Mouse (Mus musculus): Measurements from ENCODE around the gene Gpr84. TPM values are rescaled to one million over a fixed set of nuclear protein-coding genes. Genes with fewer than 3 reads are reported as not detected.

The Gpr84 gene
- not detected in 2 replicates for polyA plus RNA-seq (2012; ENCODE audit: insufficient read depth, insufficient read length, missing spikeins)

DNA sequence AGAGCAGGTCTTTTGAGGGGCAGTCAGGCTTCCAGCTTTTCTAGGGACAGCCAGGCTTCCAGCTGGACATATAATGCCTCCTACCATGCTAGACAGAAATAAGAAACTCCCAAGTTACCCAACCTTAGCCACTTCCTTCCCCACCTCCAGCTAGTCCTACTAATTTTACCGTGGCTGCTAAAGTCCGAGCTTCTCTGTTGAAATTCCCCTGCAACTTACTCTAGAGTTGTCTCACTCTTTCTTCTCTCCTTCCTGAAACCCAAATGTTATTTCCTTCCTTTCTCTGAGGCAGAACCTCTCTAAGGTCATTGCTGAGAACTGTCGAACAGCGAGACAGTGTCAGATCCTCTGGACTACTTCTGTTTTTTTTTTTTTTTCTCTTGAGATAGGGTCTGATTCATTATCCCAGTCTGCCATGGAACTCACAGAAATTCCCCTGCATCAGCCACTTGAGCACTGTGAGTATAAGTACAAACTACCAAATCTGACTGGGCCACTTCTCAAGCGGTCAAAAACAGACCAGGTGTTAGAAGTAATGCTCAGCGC lies at the start of gene Gpr84:
Gpr84 (minus strand) TSS at position 248 of the 546 bp plus-strand sequence.
- no peak within 1 kb of the TSS for H3K27ac ChIP-seq (replicated peaks; ENCODE audit: low read depth, low read length)
- H3K4me3 ChIP-seq (ENCODE audit: insufficient read depth, low read depth, low read length) = no peak within 1 kb of the TSS
- H3K4me1 ChIP-seq (ENCODE audit: control insufficient read depth, insufficient read depth, insufficient read length, low read length) = no peaks in the 10 kb centered on the region; the same call in 1 of the 2 replicates

GRCm38 (mm10) chr15:103359869-103360602 lies 49.6 kb upstream of the Gpr84 start:
- Histone ChIP-seq H3K4me3 (ENCODE audit: insufficient read depth, low read depth, low read length) (no peak overlapping the region), H3K4me1 (ENCODE audit: control insufficient read depth, insufficient read depth, insufficient read length, low read length) (peaks cover 28% of the 10 kb centered on the region), H3K27ac (replicated peaks; ENCODE audit: low read depth, low read length) (no peak overlapping the region)

- no peak overlapping the region for H3K4me3 ChIP-seq (ENCODE audit: insufficient read depth, low read depth, low read length)
- peaks cover 24% of the 10 kb centered on the region for H3K4me1 ChIP-seq (ENCODE audit: control insufficient read depth, insufficient read depth, insufficient read length, low read length)
- H3K27ac ChIP-seq (replicated peaks; ENCODE audit: low read depth, low read length) = no peak overlapping the region
These were observed 48.7 kb upstream of the Gpr84 start for GRCm38 (mm10) chr15:103359122-103359510.

GRCm38 (mm10) chr15:103358278-103359121 lies 48.1 kb upstream of the Gpr84 start:
- peaks cover 23% of the 10 kb centered on the region for H3K4me1 ChIP-seq (ENCODE audit: control insufficient read depth, insufficient read depth, insufficient read length, low read length)
- H3K4me3 ChIP-seq (ENCODE audit: insufficient read depth, low read depth, low read length) = no peak overlapping the region
- H3K27ac ChIP-seq (replicated peaks; ENCODE audit: low read depth, low read length) = peak overlapping the region; percentile 31

DNA sequence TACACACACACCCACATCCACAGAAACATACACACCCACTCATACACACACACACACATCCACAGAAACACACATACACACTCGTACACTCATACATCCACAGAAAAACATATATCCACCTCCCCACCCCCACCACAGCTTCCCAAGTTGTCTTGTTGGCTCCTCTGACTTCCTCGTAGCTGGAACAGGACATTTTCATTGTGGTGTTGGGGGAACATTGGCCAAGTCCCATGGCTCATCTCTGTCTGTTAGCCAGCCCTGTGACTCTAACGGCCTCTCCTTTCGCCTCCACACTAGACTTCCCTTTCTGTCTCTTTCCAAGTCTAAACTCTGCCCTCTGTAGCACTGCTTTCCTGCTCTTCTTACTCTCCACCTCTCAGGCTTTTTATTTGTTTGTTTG lies 47.4 kb upstream of the Gpr84 start:
- H3K4me1 ChIP-seq (ENCODE audit: control insufficient read depth, insufficient read depth, insufficient read length, low read length) = peaks cover 23% of the 10 kb centered on the region
- peak overlapping the region; percentile 31 for H3K27ac ChIP-seq (replicated peaks; ENCODE audit: low read depth, low read length)
- no peak overlapping the region for H3K4me3 ChIP-seq (ENCODE audit: insufficient read depth, low read depth, low read length)

- no peak overlapping the region for H3K4me3 ChIP-seq (ENCODE audit: insufficient read depth, low read depth, low read length)
- H3K27ac ChIP-seq (replicated peaks; ENCODE audit: low read depth, low read length) = no peak overlapping the region
- H3K4me1 ChIP-seq (ENCODE audit: control insufficient read depth, insufficient read depth, insufficient read length, low read length) = peaks cover 18% of the 10 kb centered on the region
These were observed 45.7 kb upstream of the Gpr84 start for GRCm38 (mm10) chr15:103356130-103356529.

- Histone ChIP-seq H3K27ac (replicated peaks; ENCODE audit: low read depth, low read length) (no peak overlapping the region), H3K4me1 (ENCODE audit: control insufficient read depth, insufficient read depth, insufficient read length, low read length) (peaks cover 18% of the 10 kb centered on the region), H3K4me3 (ENCODE audit: insufficient read depth, low read depth, low read length) (no peak overlapping the region)
These were observed 45.0 kb upstream of the Gpr84 start for GRCm38 (mm10) chr15:103355420-103355819.

DNA sequence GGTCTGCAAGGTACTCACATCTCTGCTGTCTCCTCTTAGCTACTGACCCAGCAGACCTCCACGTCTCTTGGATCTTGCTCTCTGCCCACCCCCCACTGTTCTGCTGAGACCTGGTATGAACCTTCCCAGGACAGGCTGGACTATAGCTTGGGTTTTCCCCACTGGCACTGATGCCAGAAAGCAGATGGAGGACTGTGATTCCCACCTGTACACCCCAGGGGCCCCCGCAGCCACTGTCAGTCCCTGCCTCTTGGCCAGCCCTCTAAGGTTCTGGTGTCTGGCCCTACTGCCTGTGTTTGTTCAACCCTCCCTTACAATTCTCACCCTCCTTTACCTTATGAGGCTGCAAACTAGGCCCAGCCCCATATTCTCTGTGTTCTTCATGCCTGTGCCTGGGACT lies 44.3 kb upstream of the Gpr84 start:
- Histone ChIP-seq H3K4me1 (ENCODE audit: control insufficient read depth, insufficient read depth, insufficient read length, low read length) (peaks cover 18% of the 10 kb centered on the region), H3K27ac (replicated peaks; ENCODE audit: low read depth, low read length) (no peak overlapping the region), H3K4me3 (ENCODE audit: insufficient read depth, low read depth, low read length) (no peak overlapping the region)

GRCm38 (mm10) chr15:103353511-103354256 lies 43.3 kb upstream of the Gpr84 start:
- no peak overlapping the region for H3K4me3 ChIP-seq (ENCODE audit: insufficient read depth, low read depth, low read length)
- H3K4me1 ChIP-seq (ENCODE audit: control insufficient read depth, insufficient read depth, insufficient read length, low read length) = peaks cover 10% of the 10 kb centered on the region
- H3K27ac ChIP-seq (replicated peaks; ENCODE audit: low read depth, low read length) = no peak overlapping the region

- Histone ChIP-seq H3K27ac (replicated peaks; ENCODE audit: low read depth, low read length) (no peak overlapping the region), H3K4me3 (ENCODE audit: insufficient read depth, low read depth, low read length) (no peak overlapping the region), H3K4me1 (ENCODE audit: control insufficient read depth, insufficient read depth, insufficient read length, low read length) (peaks cover 2% of the 10 kb centered on the region; the same call in 1 of the 2 replicates)
These were observed 42.4 kb upstream of the Gpr84 start for GRCm38 (mm10) chr15:103352856-103353255.

GRCm38 (mm10) chr15:103347275-103347684 lies 36.9 kb upstream of the Gpr84 start:
- Histone ChIP-seq H3K4me1 (ENCODE audit: control insufficient read depth, insufficient read depth, insufficient read length, low read length) (no peaks in the 10 kb centered on the region), H3K27ac (replicated peaks; ENCODE audit: low read depth, low read length) (no peak overlapping the region), H3K4me3 (ENCODE audit: insufficient read depth, low read depth, low read length) (no peak overlapping the region)

DNA sequence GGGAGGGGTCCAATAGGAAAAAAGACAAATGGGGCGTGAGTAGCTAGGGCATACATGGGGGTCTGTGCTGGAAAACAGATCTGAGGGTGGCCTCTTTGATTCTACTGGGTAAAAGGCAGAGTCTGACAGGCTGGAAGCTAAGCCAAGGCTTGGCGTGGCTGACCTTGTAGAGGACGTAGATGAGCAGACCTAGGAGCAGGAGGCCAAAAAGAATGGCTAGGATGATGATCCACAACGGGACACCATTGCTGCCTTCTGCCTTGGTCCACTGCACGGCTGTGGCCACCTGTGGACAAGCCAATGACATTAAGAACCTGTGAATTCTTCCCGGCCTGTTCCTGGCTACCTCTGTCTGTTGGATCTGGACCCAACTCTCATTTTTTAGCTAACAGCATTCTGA lies 35.4 kb upstream of the Gpr84 start:
- Histone ChIP-seq H3K4me1 (ENCODE audit: control insufficient read depth, insufficient read depth, insufficient read length, low read length) (no peaks in the 10 kb centered on the region), H3K4me3 (ENCODE audit: insufficient read depth, low read depth, low read length) (no peak overlapping the region), H3K27ac (replicated peaks; ENCODE audit: low read depth, low read length) (no peak overlapping the region)

DNA sequence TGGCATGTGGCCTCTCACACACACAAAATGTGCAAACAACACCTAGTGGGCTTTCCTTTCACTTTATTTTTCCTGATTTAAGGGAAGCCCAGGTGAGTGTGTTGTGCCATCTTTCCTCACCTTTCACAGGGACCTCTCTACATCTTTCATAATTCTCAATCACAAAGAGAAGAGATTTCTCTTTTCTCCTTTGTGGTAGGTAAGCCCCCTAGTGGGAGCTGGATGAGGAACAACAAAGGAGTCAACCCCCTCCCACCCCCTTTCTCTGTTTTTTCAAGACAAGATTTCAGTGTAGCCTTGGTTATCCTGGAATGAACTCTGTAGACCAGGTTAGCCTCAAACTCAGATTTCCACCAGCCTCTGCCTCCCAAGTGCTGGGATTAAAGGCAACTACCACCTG lies 33.1 kb upstream of the Gpr84 start:
- no peak overlapping the region for H3K4me3 ChIP-seq (ENCODE audit: insufficient read depth, low read depth, low read length)
- H3K4me1 ChIP-seq (ENCODE audit: control insufficient read depth, insufficient read depth, insufficient read length, low read length) = no peaks in the 10 kb centered on the region

GRCm38 (mm10) chr15:103343008-103343407 lies 32.6 kb upstream of the Gpr84 start:
- H3K4me3 ChIP-seq (ENCODE audit: insufficient read depth, low read depth, low read length) = no peak overlapping the region
- no peaks in the 10 kb centered on the region for H3K4me1 ChIP-seq (ENCODE audit: control insufficient read depth, insufficient read depth, insufficient read length, low read length)
- no peak overlapping the region for H3K27ac ChIP-seq (replicated peaks; ENCODE audit: low read depth, low read length)

More for the DNA sequence above, 33.1 kb upstream of the Gpr84 start:
- no peak overlapping the region for H3K27ac ChIP-seq (replicated peaks; ENCODE audit: low read depth, low read length)

DNA sequence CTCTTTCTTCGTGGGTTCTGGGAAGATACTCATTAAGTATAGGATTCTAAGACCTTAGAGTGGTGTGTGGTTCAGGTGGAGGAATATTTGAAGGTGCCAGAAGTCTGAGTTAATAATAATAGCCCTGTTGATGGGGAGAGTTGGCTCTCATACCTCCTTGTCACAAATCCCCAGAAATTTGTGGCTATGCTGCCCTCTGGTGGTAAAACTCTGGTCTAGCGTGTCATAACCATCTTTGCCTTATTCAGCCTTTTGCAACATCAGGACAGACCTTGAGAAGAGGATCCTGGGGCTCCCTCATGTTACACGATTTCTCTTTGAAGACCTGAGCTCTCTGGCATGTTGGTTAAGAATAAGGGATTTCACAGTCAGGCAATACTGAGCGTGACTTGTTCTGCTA lies 32.0 kb upstream of the Gpr84 start:
- no peak overlapping the region for H3K4me3 ChIP-seq (ENCODE audit: insufficient read depth, low read depth, low read length)
- no peaks in the 10 kb centered on the region for H3K4me1 ChIP-seq (ENCODE audit: control insufficient read depth, insufficient read depth, insufficient read length, low read length)
- no peak overlapping the region for H3K27ac ChIP-seq (replicated peaks; ENCODE audit: low read depth, low read length)

All from brown adipose tissue, adult 24 weeks (tissue).